Mouse (Mus musculus): Measurements from ENCODE around the gene Pcolce2. TPM values are rescaled to one million over a fixed set of nuclear protein-coding genes. Genes with fewer than 3 reads are reported as not detected.

Pcolce2 gene
- polyA plus RNA-seq, 1 experiment, result 1.3 TPM

GRCm38 (mm10) chr9:95654356-95654755 is 17.0 kb downstream of the Pcolce2 start:
- no peak for DNase-seq (ENCODE audit: low read depth)

- DNase-seq (ENCODE audit: low read depth), result no peak
Observed at GRCm38 (mm10) chr9:95657941-95658340, 20.5 kb downstream of the Pcolce2 start.

DNA sequence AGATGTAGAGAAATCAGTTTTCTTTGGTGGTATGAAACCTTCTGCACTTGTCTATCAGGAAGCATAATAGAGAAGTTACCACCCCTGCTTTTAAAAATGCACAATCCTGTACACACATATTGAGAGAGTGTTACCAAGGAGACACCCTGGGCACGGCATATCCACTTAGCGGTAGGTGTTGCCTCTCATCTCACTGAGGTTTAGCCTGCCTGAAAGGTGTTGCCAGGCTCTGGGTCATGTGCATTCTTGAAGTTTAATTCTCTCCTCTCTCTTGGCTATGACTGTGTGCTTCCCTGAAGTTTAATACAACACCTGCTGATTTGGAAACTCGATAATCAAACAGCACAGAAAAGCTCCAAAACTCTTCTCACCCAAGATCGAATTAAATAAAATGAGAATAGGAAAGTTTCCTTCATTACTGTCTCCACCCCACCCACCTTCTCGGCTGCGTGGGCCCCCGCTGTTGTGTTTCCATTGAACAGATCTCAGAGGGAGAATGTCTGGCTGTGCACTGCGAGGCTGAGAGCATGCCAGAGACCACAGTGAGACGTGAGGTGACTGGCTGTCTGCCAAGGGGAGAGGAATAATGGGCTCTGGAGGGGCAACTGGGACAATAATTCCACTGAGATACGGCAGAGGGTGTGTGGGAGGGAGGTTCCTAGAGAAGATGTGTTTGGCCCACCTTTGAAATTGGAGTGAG is 27.0 kb downstream of the Pcolce2 start:
- DNase-seq (ENCODE audit: low read depth), result no peak

GRCm38 (mm10) chr9:95665835-95666234 is 28.4 kb downstream of the Pcolce2 start:
- DNase-seq (ENCODE audit: low read depth), result no peak

DNA sequence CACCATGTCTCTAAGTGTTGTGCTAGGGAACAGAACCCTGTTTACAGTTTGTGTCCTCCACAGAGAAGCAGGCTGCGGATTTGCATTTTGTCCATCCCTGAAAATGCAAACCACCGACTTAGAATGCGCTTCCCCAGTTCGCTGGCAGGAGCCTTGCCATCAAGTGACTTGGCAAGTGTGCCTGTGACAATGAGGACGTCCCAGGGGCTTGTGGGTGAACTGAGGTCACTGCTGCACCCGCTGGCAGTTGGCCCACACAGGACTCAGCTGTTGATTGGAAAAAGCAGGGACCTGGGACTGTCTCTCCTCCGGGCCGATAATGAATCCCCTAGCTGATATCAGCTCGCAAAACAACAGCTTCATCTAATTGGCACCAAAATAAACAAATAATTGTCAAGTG is 30.4 kb downstream of the Pcolce2 start:
- DNase-seq (ENCODE audit: low read depth), result no peak

DNA sequence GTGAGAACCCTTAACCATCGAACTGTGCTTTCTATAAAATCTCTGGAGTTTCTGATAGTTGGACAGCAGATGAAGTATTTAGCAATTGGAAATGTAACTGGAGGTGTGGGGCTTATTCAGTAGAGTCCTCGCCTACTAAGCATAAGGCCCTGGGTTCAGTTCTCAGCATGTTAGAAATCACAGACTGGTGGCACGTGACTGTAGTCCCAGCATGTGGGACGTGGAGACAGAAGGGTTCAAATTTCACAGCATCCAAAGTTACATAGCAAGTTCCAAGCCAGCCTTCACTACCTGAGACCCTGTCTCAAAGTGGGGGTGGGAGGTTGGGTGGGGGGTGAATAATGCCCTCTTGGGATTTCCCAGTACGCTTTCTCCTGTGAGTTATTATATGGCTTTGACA is 30.9 kb downstream of the Pcolce2 start:
- no peak for DNase-seq (ENCODE audit: low read depth)

- DNase-seq (ENCODE audit: low read depth), result no peak
Observed at GRCm38 (mm10) chr9:95672331-95672730, 34.9 kb downstream of the Pcolce2 start.

GRCm38 (mm10) chr9:95672760-95673159 is 35.4 kb downstream of the Pcolce2 start:
- DNase-seq (ENCODE audit: low read depth), result no peak

DNA sequence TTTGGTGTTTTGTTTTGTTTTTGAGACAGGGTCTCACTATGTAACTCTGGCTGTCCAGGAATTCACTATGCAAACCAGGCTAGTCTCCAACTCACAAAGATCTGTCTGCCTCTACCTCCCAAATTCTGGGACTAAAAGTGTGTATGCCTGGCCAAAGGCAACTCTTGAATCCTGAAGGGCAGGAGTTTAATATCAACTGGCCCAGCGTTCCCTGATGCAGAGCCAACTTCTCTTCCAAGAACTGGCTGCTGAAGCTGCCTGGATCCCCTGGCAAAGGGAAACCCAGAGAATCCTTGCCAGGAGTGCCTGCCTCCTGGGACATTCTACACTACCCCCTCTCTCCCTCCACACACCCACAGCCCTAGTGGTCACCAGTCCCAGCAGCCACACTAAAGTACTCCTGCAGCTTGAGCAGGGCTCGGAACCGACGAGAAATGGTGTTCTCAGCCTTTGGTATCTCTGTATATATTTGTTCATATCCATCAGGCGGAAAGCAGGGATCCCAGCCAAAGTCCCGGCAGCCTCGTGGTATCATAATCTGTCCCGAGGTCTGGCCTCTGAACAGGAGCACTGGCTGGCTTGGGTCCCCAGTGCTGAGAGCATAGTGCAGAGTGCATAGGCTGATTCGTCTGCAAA is 37.8 kb downstream of the Pcolce2 start:
- no peak for DNase-seq (ENCODE audit: low read depth)

- no peak for DNase-seq (ENCODE audit: low read depth)
Observed at GRCm38 (mm10) chr9:95676021-95676420, 38.6 kb downstream of the Pcolce2 start.

DNA sequence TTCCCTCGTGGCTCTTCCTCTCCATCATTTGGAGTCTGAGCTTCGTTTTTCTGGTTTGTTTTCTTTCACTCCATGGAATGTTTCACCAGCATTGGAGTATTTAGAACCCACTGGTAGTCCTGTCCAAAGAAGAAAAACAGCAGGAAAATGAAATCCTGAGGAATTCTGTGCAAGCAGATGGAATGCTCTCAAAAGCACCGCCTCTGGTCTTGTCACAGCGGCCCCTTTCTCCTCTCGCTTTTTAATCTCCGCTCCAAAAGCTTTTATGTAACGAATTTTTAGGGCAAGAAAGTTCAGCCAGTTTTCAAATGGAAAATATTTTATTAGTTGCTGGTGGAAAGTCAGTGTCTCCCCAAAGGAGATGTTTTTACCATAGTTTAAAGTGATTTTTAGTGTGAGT is 42.6 kb downstream of the Pcolce2 start:
- no peak for DNase-seq (ENCODE audit: low read depth)

- DNase-seq (ENCODE audit: low read depth), result no peak
Observed at GRCm38 (mm10) chr9:95680691-95681090, 43.3 kb downstream of the Pcolce2 start.

DNA sequence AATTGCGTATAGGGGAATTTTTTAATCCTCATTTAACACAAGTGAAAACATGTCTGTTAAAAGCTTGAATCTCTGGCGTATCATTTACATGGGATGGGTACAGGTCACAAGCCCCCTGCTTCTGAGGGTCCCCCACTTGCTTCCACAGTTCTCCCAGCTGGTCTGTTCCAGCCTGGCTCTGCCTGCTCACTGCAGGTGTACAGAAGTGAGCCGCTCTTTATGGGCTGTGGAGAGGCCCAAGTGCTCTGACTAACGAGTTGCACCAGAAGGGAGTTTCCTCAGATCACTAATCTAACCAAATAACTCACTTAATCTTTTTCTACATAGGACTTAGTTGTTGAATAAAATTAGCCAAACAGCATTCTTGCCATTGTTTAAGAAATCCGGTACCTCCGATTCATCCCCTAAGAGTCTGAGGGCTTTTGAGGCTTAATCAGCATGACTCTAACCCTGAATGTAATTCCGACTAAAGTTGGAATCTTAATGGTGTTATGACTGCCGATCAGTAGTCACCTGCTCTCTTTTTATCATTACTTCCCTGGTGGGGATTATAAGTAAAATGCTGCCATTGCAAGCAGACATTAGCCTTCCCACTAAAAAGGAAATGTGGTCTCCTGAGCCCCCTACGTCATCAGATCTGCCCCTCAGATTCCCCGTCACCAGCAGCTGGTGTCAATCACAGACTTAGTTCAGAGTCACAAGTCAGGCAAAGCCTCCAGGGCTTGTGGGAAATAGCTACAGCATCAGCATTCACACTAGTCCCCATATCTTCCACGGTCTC is 48.4 kb downstream of the Pcolce2 start:
- peak; percentile 14 for DNase-seq (ENCODE audit: low read depth)

DNA sequence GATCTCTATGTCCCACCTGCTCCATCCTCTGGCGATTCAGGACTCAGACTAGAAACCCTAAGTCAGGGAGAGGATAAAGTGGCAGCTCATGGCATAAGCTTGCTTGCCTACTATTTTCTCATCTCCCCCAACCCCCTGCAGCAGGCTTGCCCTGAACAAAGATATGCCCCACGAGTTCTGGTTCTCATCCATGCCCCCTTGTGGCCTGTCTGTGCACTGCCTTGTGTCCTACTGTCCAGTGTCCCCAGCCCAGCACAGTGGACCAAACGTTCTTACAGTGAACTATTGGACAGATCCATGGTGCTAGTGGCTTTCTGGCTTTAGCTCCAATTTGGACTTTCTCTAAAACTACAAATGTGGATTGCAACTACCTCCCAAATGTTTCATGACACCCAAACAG is 50.7 kb downstream of the Pcolce2 start:
- DNase-seq (ENCODE audit: low read depth), result no peak

DNA sequence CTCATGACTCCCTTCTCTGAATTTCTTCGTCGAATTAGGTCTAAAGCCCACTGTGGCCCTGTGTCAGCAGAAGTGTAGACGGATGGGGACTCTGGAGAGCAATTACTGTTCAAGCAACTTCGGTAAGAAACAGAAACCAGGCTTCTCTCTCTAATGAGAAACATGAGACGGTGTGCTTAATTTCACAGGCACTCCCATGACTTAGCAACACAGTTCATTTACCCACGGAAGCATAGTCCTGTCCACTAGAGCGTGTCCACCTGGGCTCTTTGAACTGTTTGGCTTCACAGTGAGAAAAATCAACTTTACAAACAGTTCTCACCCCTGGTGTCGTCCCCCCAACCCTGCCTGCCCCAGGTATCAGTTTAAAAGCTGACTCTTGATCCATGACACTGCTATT is 55.4 kb downstream of the Pcolce2 start:
- DNase-seq (ENCODE audit: low read depth), result no peak

DNA sequence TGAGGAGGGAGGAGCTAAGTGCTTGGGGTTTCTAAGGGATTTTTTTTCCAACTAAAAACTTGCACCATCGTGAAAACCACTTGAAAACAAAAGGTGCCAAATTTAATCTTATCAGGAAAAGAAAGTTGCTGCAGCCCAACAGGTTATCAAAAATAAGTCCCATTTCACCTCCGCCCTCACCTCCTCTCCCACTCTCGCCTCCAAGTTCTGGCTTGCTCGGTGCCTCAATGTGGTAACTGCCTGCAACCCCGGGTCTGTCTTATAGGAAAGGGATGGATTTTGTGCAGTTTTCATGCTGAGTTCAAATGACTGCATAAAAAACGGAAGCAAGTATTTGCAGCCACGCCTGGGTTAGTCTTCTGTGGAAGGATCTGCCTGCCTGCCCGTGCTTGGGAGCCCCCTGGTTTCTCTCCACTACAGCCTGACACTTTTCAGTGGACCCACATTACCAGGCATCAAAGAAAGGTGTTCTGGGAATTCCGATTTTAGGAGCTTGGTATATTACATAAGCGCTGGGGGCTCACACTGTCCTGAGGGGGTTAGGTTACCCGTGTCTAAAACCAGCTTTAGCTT is 56.2 kb downstream of the Pcolce2 start:
- no peak for DNase-seq (ENCODE audit: low read depth)

GRCm38 (mm10) chr9:95694526-95694925 is 57.1 kb downstream of the Pcolce2 start:
- no peak for DNase-seq (ENCODE audit: low read depth)

DNA sequence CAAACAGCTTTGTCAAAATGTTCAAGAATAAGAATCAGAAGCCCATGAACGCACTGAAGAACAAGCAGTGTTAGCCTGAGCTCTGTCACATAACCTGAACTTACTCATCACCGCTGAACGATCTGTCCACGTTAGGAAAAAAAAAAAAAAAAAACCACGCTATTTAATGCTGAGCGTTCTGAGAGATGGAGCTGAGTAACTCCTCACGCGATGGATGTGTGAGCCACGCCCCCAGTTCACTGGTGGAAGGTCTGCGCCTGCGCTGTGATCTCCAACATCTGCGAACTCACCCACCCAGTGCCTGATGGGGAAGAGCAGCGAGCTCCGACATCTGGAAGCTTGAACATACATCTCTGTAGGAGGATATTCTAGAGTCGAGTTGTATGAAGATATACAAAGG is 57.6 kb downstream of the Pcolce2 start:
- no peak for DNase-seq (ENCODE audit: low read depth)

- DNase-seq (ENCODE audit: low read depth), result no peak
Observed at GRCm38 (mm10) chr9:95696581-95696980, 59.2 kb downstream of the Pcolce2 start.

GRCm38 (mm10) chr9:95697808-95698207 is 60.4 kb downstream of the Pcolce2 start:
- no peak for DNase-seq (ENCODE audit: low read depth)

DNA sequence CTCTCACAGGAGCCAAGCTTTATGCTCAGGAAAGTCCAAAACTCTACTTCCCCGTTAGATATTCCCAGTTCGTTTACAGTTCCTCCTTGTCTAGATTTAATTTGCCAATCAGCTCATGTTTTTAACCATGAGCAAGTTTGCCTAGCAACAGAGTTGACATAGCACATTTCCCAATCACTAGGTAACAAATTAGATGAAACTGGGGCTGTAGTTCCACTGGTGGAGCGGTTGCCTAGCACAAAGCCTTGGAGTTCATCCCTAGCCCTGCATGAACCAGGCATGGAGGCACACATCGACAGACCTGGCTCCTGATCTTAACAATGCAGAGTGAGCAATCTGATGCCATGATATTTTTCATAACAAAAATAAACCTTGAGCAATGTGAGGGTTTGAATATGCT is 61.9 kb downstream of the Pcolce2 start:
- no peak for DNase-seq (ENCODE audit: low read depth)

- no peak for DNase-seq (ENCODE audit: low read depth)
Observed at GRCm38 (mm10) chr9:95704078-95704477, 66.7 kb downstream of the Pcolce2 start.

DNA sequence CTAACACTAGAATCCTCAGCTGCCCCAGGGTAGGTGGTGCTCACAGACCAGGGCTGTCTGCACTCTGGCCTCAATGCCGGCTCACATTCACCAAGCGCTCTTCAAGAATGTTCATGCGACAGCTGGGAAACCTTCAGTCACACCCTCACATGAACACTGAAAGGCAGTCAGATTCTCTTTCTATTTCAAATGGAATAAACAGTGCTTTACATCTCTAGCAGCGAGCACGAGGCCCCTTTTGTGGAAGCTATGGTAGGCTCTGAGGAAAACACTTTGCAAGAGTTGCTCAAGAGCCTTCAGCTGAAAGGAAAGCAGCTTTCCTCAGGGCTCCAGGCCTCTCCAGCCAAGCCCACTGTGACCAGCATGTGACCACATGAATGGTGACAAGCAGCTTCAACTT is 68.0 kb downstream of the Pcolce2 start:
- DNase-seq (ENCODE audit: low read depth), result no peak
